Mouse (Mus musculus): ENCODE measurements around the gene Zfp677. TPM values are rescaled to one million over a fixed set of nuclear protein-coding genes. Genes with fewer than 3 reads are reported as not detected.
"Not testable (repeated sequence)": the region's sequence is repeated elsewhere in the genome, so short reads cannot be mapped to it uniquely, and the experiment has no call there.

Zfp677 gene
- 7.7 and 8.4 TPM in 2 replicates for polyA plus RNA-seq (2011; ENCODE audit: insufficient read depth, insufficient read length, low read depth, missing spikeins)

GRCm38 (mm10) chr17:21383391-21384056 lies at the start of gene Zfp677:
Gene Zfp677 (plus strand): TSS chr17:21383748.
- no peak within 1 kb of the TSS for H3K27ac ChIP-seq (ENCODE audit: insufficient read depth, low read length)
- H3K4me1 ChIP-seq (ENCODE audit: control insufficient read depth, insufficient read depth, low read length), result no peaks in the 10 kb centered on the region
- H3K4me3 ChIP-seq (ENCODE audit: low read depth, low read length), result peak within 1 kb of the TSS; percentile 56
- peak within 1 kb of the TSS; percentile 18; the same call in 1 of the 2 replicates for H3K9ac ChIP-seq (ENCODE audit: low read depth, poor library complexity, severe bottlenecking)
- TF ChIP-seq CTCF (IDR thresholded peaks at IDR 0.05; ENCODE audit: low read depth, low read length) (no peak), EP300 (IDR thresholded peaks at IDR 0.05; ENCODE audit: insufficient read depth, low read depth, low read length) (no peak), POLR2A (IDR thresholded peaks at IDR 0.05; ENCODE audit: insufficient read depth, low read length) (no peak)
- no peaks in the 10 kb centered on the region; the same call in 1 of the 2 replicates for H3K27me3 ChIP-seq (ENCODE audit: control insufficient read depth, insufficient read depth, low read length, poor library complexity, severe bottlenecking)
- H3K36me3 ChIP-seq (ENCODE audit: control insufficient read depth, insufficient read depth, low read length, poor library complexity, severe bottlenecking), result no peaks in the 10 kb centered on the region
- H3K9me3 ChIP-seq (replicated peaks; ENCODE audit: control insufficient read depth, insufficient read depth, low read length, poor library complexity, severe bottlenecking), result no peaks in the 10 kb centered on the region

DNA sequence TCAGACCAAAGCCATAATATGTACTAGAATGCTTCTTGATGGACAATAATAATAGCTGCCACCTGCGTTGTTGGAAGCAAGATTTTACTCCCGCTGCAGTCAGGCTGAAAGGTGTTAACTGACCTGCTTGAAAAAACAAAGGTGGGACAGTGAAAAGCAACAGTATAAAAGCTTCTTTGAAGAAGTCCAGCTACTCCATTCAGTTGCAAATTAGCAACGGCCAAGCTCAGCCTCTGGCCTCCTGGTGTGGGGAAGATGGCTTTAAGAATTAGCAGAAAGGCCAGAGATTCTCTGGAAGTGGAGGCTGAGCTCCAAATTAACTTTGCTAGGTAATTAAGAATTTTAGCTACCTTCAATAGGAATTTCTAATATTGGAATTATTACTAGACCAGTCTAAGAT lies 15.5 kb upstream of the Zfp677 start:
- TF ChIP-seq EP300 (IDR thresholded peaks at IDR 0.05; ENCODE audit: insufficient read depth, low read depth, low read length), result peak; percentile 55; the same call in 1 of the 2 replicates
- H3K4me1 ChIP-seq (ENCODE audit: control insufficient read depth, insufficient read depth, low read length); H3K9ac ChIP-seq (ENCODE audit: low read depth, poor library complexity, severe bottlenecking); H3K27ac ChIP-seq (ENCODE audit: insufficient read depth, low read length); H3K9me3 ChIP-seq (replicated peaks; ENCODE audit: control insufficient read depth, insufficient read depth, low read length, poor library complexity, severe bottlenecking); H3K4me3 ChIP-seq (ENCODE audit: low read depth, low read length); H3K27me3 ChIP-seq (ENCODE audit: control insufficient read depth, insufficient read depth, low read length, poor library complexity, severe bottlenecking); H3K36me3 ChIP-seq (ENCODE audit: control insufficient read depth, insufficient read depth, low read length, poor library complexity, severe bottlenecking): not testable (repeated sequence)

- H3K27me3 ChIP-seq (ENCODE audit: control insufficient read depth, insufficient read depth, low read length, poor library complexity, severe bottlenecking), result no peaks in the 10 kb centered on the region
- H3K27ac ChIP-seq (ENCODE audit: insufficient read depth, low read length), result no peak overlapping the region
- no peaks in the 10 kb centered on the region for H3K36me3 ChIP-seq (ENCODE audit: control insufficient read depth, insufficient read depth, low read length, poor library complexity, severe bottlenecking)
- H3K4me3 ChIP-seq (ENCODE audit: low read depth, low read length), result peak overlapping the region; percentile 61
- H3K9me3 ChIP-seq (replicated peaks; ENCODE audit: control insufficient read depth, insufficient read depth, low read length, poor library complexity, severe bottlenecking), result peaks cover 6% of the 10 kb centered on the region; the same call in 1 of the 2 replicates
- H3K9ac ChIP-seq (ENCODE audit: low read depth, poor library complexity, severe bottlenecking), result no peak overlapping the region; the same call in 1 of the 2 replicates
- no peaks in the 10 kb centered on the region for H3K4me1 ChIP-seq (ENCODE audit: control insufficient read depth, insufficient read depth, low read length)
- TF ChIP-seq CTCF (IDR thresholded peaks at IDR 0.05; ENCODE audit: low read depth, low read length), result no peak
- TF ChIP-seq EP300 (IDR thresholded peaks at IDR 0.05; ENCODE audit: insufficient read depth, low read depth, low read length), result 0 out of 2 replicates have a peak, but pooled peaks have one; percentile 15
Observed at GRCm38 (mm10) chr17:21369925-21370719, 13.4 kb upstream of the Zfp677 start.

- Histone ChIP-seq H3K4me1 (ENCODE audit: control insufficient read depth, insufficient read depth, low read length) (no peaks in the 10 kb centered on the region), H3K36me3 (ENCODE audit: control insufficient read depth, insufficient read depth, low read length, poor library complexity, severe bottlenecking) (no peaks in the 10 kb centered on the region), H3K27ac (ENCODE audit: insufficient read depth, low read length) (no peak overlapping the region), H3K27me3 (ENCODE audit: control insufficient read depth, insufficient read depth, low read length, poor library complexity, severe bottlenecking) (peaks cover 1% of the 10 kb centered on the region; the same call in 1 of the 2 replicates), H3K9me3 (replicated peaks; ENCODE audit: control insufficient read depth, insufficient read depth, low read length, poor library complexity, severe bottlenecking) (no peaks in the 10 kb centered on the region), H3K9ac (ENCODE audit: low read depth, poor library complexity, severe bottlenecking) (no peak overlapping the region), H3K4me3 (ENCODE audit: low read depth, low read length) (no peak overlapping the region)
- TF ChIP-seq CTCF (IDR thresholded peaks at IDR 0.05; ENCODE audit: low read depth, low read length), result no peak
- no peak for TF ChIP-seq POLR2A (IDR thresholded peaks at IDR 0.05; ENCODE audit: insufficient read depth, low read length)
- TF ChIP-seq EP300 (IDR thresholded peaks at IDR 0.05; ENCODE audit: insufficient read depth, low read depth, low read length), result no peak
Observed at GRCm38 (mm10) chr17:21375311-21375710, 8.2 kb upstream of the Zfp677 start.

DNA sequence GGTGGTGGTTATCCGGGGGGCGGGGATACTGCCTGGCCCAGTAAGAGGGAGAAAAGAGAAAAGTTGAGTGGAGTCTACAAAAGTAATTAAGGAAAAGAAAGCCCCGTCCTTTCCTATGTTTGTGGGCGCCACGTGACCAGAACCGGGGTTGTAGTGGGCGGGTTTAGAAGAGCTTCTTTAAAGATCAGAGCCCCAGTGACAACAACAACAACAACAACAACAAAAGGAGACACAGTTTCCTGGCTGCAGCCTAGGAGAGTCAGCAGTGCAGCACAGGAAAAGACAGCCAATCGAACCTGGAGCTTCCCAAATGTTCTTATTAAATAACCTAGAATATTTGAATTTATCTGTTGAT lies 486 bp downstream of the Zfp677 start:
- Histone ChIP-seq H3K36me3 (ENCODE audit: control insufficient read depth, insufficient read depth, low read length, poor library complexity, severe bottlenecking) (no peaks in the 10 kb centered on the region), H3K27ac (ENCODE audit: insufficient read depth, low read length) (no peak overlapping the region), H3K4me1 (ENCODE audit: control insufficient read depth, insufficient read depth, low read length) (no peaks in the 10 kb centered on the region), H3K27me3 (ENCODE audit: control insufficient read depth, insufficient read depth, low read length, poor library complexity, severe bottlenecking) (no peaks in the 10 kb centered on the region), H3K9ac (ENCODE audit: low read depth, poor library complexity, severe bottlenecking) (0 out of 2 replicates have a peak overlapping the region, but pooled peaks have one; percentile 18), H3K9me3 (replicated peaks; ENCODE audit: control insufficient read depth, insufficient read depth, low read length, poor library complexity, severe bottlenecking) (no peaks in the 10 kb centered on the region), H3K4me3 (ENCODE audit: low read depth, low read length) (peak overlapping the region; percentile 56)
- TF ChIP-seq POLR2A (IDR thresholded peaks at IDR 0.05; ENCODE audit: insufficient read depth, low read length), result no peak
- TF ChIP-seq CTCF (IDR thresholded peaks at IDR 0.05; ENCODE audit: low read depth, low read length), result no peak
- no peak for TF ChIP-seq EP300 (IDR thresholded peaks at IDR 0.05; ENCODE audit: insufficient read depth, low read depth, low read length)
